Mouse (Mus musculus) retina, embryonic 14.5 days (tissue): Measurements from ENCODE around the gene Hist1h2ba.

Experiments
- DNase-seq: peaks from one replicate; pipeline ENCODE4 v3.0.0-alpha.2; 2015; ENCODE audit warnings: low spot score

The Hist1h2ba gene

GRCm38 (mm10) chr13:23906906-23907305 is 27.1 kb downstream of the Hist1h2ba start:
- no peak for DNase-seq

DNA sequence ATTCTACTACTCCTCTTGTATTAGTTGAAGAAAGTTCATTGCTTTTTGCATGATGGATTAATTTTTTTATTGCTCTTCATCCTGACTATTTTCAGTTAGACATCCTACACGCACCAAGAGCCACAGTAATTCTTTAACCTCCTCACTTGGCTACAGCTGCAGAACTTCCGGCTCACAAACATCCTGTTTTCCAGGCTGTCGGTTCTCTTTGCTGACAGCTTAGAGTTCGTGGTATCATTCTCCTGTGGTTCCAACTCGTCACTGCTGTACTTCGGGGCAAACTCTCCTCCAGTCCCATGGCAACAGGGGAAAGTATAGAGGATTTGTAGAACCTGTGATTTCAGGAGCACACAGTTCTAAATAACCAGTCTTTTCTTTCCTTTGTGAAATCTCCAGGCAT is 35.7 kb downstream of the Hist1h2ba start:
- no peak for DNase-seq

DNA sequence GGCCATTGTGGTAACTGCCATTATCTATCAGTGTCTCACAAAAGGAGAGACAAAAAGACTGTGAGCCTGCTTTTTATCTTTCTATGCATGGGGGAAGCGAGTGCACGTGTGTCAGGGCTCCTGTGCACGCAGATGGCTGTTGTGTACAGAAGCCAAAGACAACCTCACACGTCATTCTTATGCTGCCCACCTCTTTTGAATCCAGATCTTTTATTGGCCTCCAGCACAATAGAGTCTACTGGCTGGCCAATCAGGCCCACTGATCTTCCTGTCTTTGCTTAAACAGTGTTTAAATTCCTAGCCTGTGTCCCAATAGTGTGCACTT is 40.7 kb downstream of the Hist1h2ba start:
- peak; percentile 79 for DNase-seq

DNA sequence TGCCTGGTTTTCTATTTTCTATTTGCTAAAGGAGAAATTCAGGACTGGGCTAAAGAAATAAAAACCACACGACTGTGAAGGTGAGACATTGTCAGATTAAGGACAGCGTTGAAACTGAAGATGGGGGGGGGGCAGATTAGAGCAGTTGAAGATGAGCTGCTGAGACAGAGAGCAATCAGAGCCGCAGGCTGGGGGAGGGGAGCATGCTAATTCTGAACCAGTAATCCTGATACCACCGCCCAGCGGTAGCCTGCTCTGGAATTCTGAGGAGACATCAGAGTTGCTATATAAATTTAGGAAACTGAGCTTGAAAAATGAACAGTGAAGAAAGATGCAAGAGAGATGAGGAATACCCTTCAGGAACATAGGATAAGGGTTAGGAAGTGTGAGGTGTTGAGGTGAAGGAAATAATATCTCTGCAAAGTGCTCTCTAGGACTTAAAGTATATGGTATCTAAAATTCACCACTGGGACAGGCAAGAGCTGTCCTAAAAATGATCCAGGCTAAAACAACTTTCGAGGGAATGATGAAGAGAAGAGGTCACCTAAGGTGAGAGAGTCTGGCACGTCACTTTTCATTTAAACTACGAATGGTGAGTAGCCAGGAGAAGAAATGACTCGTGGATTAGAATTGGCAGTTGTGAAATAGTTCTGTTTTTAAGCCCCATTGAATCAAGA is 41.2 kb downstream of the Hist1h2ba start:
- DNase-seq: peak; percentile 70

DNA sequence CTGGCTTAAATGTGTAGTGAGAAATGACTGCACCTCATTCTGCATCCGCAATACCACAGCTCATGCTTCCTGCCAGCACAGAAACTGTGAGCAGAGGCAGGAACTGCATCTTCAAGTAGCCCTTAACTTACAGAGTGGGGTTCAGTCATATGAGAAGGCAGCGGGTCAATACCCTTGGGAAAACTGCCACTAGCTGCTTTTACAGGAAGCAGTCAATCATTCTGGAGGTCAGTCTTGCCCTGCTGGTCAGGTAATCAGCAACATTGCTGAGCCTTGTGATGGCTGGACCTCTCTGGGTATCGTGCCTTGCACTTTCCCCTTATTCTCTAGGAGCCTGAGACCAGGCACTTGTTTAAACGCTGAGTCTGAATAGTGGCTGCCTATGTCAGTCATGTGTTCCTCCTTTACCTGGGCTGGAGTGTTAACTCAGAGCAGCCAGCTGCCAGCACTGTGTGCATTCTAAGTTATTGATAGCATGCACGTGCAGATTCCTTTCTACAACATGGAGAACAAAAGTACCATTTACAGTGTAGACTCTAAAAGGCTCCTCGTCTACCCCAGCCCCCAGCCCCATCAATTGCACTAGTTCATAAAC is 44.8 kb downstream of the Hist1h2ba start:
- no peak for DNase-seq

- DNase-seq: no peak
Observed at GRCm38 (mm10) chr13:23887026-23887725, 46.8 kb downstream of the Hist1h2ba start.

GRCm38 (mm10) chr13:23885540-23885939 is 48.4 kb downstream of the Hist1h2ba start:
- DNase-seq: peak; percentile 15
